Mouse (Mus musculus): ENCODE results near the gene Erc2.

DNA sequence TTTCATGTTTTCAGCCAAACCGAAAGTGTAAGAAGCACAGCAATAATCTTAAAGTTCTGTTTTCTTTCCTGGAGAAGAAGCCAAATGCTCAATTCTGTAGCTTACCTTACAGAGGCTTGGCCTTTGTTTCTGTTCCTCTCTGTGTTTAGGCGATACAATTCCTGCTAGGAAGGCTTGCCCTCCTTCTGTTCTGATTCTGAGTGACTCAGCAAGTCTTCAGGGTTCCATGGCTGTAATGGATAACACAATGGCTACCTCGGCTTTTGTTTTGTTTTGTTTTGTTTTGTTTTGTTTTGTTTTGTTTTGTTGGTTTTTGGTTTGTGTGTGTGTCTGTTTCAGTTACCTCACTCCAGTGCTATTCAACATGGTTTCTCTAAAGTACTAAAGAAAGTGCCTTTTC, 757.9 kb downstream of the Erc2 start:
- TF ChIP-seq POLR2A (IDR thresholded peaks at IDR 0.05; ENCODE audit: extremely low read depth, insufficient read depth, low read length): no peak
- TF ChIP-seq CTCF (IDR thresholded peaks at IDR 0.05; ENCODE audit: low read depth, low read length): no peak
